Mouse (Mus musculus): ENCODE results near the gene AC129217.1.

Gene AC129217.1

DNA sequence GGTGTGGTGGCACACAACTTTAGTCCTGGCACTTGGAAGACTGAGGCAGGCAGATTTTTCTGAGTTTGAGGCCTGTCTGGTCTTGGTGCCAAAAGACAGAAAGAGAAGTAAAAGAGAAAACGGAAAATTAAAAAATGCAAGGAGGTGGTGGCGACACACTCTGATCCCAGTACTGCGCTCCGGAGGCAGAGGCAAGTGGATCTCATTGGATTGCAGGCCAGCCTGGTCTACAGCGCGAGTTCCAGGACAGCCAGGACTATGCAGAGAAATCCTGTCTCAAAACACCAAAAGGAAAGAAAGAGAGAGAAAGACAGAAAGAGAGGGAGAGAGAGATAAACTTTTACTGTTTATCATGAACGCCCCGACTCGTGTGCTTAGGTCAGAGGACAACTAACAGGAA is 41.3 kb downstream of the AC129217.1 start:
- in situ Hi-C loops (cut with MboI), result no loop called here

DNA sequence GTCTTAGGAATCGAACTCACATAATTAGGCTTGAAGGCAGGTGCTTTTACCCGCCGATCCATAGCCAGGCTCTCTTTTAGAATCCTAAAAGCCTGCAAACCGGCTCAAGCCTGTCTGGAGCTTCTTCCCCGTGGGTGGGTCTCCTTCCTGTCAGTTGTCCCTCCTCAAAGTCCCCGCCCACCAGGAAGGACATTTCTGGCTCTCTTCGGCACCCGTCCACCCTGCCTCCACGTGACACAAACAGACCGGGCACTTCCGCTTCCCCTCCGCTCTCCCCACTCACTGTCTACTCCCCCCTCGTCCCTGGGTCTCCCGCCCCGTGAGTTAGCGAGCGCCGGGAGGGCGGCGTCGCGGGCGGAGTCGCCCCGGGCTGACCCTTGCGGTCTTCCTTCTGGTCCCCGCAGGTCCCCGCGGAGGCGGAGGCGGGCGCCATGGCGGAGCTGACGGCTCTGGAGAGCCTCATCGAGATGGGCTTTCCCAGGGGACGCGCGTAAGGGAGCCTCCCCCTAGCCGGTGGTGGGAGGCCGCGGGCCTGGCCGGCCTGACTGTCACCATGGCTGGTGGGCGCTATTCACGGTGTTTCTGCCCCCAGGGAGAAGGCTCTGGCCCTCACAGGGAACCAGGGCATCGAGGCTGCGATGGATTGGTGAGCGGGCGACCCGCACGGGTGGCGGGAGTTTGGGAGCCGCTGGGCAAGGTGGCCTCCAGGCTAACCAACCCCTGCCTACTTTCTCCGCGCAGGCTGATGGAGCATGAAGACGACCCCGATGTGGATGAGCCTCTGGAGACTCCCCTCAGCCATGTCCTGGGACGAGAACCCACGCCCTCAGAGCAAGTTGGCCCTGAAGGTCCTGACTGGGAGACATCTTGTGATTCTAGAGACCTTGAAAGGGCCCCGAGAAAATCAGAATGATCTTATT is 42.0 kb downstream of the AC129217.1 start, which contains the start of gene Ubxn1:
Gene Ubxn1, plus strand, starts transcription at position 230 of the 920 bp plus-strand sequence.
- in situ Hi-C loops (cut with MboI), result no loop called here

DNA sequence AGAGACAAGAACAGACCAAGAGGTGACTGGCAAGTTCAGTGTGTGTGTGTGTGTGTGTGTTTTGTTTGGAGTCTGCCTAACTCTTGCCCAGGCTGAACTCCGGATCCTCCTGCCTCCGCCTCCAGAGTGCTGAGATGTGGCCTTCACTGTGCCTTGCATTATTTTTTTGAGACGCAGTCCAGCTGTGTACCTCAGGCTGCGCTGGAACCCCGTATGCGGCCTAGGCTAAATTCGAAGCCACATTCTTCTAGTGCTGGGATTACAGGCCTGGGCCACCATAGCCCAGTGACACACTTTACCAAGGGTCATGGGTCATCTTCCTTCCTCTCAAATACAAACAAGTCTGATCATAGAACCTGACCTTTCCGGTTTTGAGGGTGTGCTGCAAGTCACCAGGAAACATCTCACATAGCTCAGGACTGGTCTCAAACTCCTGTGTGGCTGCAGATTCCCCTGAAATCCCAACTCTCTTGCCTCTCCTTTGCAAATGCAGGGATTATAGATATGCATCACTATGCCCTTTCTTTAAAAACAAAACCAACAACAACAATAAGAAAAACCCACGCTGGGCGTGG is 42.8 kb downstream of the AC129217.1 start:
- in situ Hi-C loops (cut with MboI), result no loop called here

DNA sequence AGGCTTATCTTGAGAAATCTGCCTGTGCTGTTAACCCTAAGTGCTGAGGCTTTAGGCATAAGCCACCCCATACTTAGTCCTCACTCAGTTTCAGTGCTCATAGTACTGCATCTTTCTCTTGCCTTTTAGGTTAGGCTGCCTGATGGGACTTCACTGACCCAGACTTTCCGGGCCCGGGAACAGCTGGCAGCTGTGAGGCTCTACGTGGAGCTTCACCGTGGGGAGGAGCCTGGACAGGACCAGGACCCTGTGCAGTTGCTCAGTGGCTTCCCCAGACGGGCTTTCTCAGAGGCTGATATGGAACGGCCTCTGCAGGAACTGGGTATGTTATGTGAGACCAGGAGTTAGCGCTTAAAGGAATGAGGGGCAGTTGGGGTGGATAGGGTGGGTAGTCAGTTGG is 45.5 kb downstream of the AC129217.1 start:
- in situ Hi-C loops (cut with MboI), result no loop called here

DNA sequence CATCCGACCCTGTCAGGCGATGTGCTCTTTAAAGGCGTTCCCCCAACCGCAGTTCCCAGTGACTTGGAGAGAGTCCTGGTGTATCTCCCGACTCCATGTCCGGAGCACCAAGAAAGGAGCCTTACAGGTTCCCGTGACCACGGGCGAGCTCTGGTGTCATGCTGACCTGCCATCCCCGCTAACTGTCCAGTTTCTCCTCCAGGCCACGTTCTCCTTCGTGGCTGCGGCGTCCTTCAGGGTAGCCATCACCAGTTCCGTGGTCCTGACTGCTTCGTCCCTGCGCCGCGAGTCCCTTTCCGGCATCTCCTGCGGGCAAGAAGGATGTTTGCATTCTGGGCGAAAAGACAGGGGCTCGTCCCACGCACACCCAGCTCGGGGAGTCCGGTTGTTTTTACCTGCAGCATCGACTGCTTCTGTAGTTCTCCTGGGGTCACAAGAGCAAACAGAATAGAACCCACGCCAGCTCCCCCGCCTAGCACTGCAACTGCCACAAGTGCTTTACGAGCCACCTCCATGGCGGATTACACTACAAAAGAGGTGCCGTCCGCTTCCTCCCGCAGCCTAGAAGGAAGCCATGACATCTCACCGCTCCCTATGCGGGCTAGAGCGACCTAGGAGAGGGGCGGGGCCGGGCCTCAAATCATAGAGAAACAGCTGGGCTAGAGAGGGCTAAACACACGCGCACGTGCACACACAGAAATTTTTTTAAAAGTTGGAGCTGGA is 50.9 kb downstream of the AC129217.1 start, which contains the start of gene Uqcc3:
Gene Uqcc3, minus strand, starts transcription at position 613 of the 723 bp plus-strand sequence.
- in situ Hi-C loops (cut with MboI), result no loop called here

GRCm38 (mm10) chr19:8881034-8881392 is 51.4 kb downstream of the AC129217.1 start:
- in situ Hi-C loops (cut with MboI), result no loop called here

GRCm38 (mm10) chr19:8883616-8884015 is 54.0 kb downstream of the AC129217.1 start, which contains the start of the genes Lbhd1 and Gm49403:
Lbhd1 (plus strand) TSS chr19:8883732.
Gm49403 (plus strand) TSS chr19:8883930.
- in situ Hi-C loops (cut with MboI), result no loop called here

DNA sequence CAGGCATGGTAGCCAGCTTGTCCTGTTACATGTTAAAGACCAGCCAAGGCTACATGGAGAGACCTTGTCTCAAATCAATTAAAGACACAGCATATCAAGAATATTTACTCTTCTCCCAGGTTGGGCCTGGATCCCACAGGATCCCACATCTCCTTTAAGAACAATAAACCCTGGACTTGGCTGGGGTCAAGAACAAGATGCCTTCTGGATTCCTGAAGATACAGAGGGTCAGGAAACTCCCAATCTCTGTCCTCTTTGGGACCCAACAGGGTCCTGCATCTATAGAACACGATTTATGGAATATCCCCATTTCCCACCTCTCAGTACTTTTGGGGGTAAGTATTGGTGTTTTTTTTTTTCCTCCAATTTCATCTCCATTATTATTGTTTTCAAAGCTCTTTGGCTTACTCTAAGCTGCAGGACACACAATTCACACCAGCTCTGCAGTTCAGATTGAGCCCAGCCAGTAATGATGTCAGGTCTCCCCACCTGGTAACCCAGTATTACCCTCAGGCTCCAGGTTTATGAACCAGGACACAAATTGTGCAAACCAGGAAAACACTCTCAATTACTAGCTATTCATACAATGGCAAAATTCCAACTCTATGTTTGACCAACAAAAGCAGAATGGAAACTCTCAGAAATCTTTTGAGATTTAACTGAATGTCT is 57.5 kb downstream of the AC129217.1 start:
- in situ Hi-C loops (cut with MboI), result no loop called here

DNA sequence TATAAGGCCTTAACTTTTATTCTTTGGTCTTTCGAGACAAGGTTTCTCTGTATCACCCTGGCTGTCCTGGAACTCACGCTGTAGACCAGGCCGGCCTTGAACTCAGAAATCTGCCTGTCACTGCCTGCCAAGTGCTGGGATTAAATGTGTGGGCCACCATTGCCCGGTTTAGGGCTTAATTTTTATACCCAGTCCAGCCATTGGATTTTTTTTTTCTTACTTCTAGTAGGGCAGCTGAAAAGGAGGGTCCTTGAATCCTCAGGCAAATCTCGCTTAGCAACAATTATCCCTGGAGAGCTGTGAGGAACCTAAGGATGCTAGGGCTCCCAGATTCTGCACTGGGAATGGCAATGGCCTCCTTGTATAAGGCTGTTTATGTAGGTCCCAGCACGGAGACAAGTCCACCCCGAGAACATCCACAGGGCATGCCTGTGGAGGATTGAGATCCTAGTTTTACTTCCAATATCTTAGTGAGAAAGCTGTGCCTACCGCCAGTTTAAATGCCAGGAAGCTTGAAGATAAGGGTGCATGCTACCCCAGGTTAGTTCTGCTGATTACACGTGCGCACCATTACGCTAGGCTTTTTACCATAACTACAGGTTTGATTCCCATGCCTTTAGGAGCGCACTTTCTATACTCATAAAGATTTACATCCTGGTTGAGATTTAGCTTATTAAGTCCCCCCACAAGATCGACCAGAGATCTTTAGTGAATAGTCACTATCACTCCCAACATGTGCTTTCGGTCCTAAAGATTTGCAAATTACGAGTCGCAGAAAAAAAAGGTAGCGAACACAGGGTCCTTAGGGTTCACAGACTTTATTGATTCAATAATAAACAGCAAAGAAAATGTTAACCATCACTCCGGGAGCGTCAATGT is 58.3 kb downstream of the AC129217.1 start:
- in situ Hi-C loops (cut with MboI), result no loop called here

- in situ Hi-C loops (cut with MboI), result no loop called here
These were observed 59.2 kb downstream of the AC129217.1 start, which contains the start of the genes 1810009A15Rik and Gm49416 for GRCm38 (mm10) chr19:8888511-8889385. 1810009A15Rik (plus strand) TSS chr19:8888853. Gm49416 (plus strand) TSS chr19:8888926.
